Mouse (Mus musculus) neutrophil, adult 83 days (primary cell): ENCODE measurements around the gene Gm6465. TPM values are rescaled to one million over a fixed set of nuclear protein-coding genes. Genes with fewer than 3 reads are reported as not detected.

Source experiments
- total RNA-seq, 2 experiments: library from RNA; stranded (reverse); gene quantifications; one replicate each; pipeline ENCODE4 v1.2.4; 2023

The Gm6465 gene
- not detected for total RNA-seq

DNA sequence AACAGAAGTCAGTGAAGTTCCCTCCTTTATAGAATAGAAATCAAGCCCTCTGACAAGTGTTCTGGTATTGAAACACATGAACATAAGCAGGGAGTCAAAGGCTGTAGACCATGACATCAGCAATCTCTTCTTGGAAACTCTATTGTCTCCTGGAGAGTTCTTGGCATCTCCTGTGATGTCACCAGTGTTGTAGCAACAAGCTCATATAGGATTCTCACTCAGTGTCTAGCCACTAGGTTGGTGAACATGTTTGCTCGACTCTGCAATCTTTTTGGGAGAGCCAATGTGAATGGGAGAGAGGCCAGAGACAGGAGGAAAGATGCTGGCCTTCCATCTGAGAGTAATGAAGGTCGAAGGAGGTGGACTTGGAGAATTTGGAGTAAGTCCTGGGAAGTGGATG lies at the start of gene Gm6465:
TSS of gene Gm6465 (plus strand) at position 301 of the 400 bp plus-strand sequence.

Other genes with a start within 250 kb of the Gm6465 start
- not detected for gene Gm8922, start 163.6 kb upstream of the Gm6465 start, total RNA-seq
- not detected for gene Gm8926, start 75.0 kb upstream of the Gm6465 start, total RNA-seq
- not detected for gene 4933402N22Rik, start 72.5 kb downstream of the Gm6465 start, total RNA-seq